Mouse (Mus musculus): Measurements from ENCODE around the gene Ppm1n.
A peak's percentile ranks its signal among the peaks of the same experiment; 100 is the strongest.

DNA sequence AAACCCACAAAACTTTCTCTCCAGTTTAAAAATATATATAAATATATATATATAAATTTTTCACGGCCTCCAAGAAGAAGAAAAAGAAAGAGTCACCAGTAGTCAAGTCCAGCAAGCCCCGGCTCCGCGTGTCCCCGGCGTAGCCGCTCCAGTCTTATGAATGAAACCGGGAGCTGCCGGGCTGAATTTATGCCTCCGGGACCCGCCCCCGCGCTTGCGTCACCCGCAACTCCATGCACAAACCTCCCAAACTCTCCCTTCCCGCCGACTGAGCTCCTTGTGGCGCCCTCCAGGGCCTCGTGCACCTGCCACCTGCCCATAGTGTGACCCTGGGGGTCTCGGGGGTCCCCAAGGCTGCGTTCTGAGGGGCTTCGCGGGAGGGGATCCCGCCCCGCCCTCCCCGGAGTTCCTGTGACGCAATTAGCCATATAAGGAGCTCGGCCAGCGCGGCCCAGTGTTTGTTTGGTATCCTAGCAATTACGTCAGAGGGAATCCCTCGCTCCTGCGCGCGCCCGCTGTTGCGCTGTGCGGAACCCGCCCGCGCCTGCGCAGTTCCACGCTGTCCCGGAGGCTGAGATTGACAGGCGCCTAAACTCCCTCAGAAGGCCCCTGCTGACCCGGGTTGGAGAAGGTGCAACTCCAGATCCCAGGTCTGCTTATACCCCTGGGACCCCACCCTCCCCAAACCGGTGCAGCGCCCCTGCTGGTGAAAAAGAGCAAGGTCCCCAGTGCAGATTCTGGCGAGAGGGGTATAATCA lies 30.2 kb upstream of the Ppm1n start, which contains the start of gene Fosb:
- TF ChIP-seq CTCF (IDR thresholded peaks at IDR 0.05; ENCODE audit: low read depth, low read length) (peak; percentile 45), POLR2A (IDR thresholded peaks at IDR 0.05; ENCODE audit: insufficient read depth, low read length) (no peak), EP300 (IDR thresholded peaks at IDR 0.05; ENCODE audit: insufficient read depth, low read depth, low read length) (no peak)
